Mouse (Mus musculus) kidney, adult 2 months (tissue): ENCODE data around the gene Bcl2l14. TPM values are rescaled to one million over a fixed set of nuclear protein-coding genes. Genes with fewer than 3 reads are reported as not detected.

Experiments
- DNase-seq: peaks from one replicate; pipeline ENCODE4 v3.0.0; 2021
- H3K27ac ChIP-seq: fragments of 200-500 bp; 2 replicates; pipeline ENCODE4 v1.5.1; 2012; ENCODE audit warnings: low read depth, low read length, control low read depth, inconsistent platforms; ENCODE audit not compliant: insufficient read depth
- H3K27me3 ChIP-seq: fragments of 200-500 bp; replicated peaks from 2 replicates; pipeline ENCODE4 v1.6.1; 2012; ENCODE audit warnings: mild to moderate bottlenecking, moderate library complexity, low read length, inconsistent platforms; ENCODE audit not compliant: control insufficient read depth, insufficient read depth
- H3K36me3 ChIP-seq: fragments of 200-500 bp; 2 replicates; pipeline ENCODE4 v1.6.1; 2012; ENCODE audit warnings: mild to moderate bottlenecking, moderate library complexity, low read length, inconsistent platforms; ENCODE audit not compliant: control insufficient read depth, insufficient read depth
- H3K4me1 ChIP-seq: fragments of 200-500 bp; 2 replicates; pipeline ENCODE4 v1.6.1; 2011; ENCODE audit warnings: low read length; ENCODE audit not compliant: control insufficient read depth, insufficient read depth
- H3K4me3 ChIP-seq: fragments of 200-500 bp; 2 replicates; pipeline ENCODE4 v1.5.1; 2011; ENCODE audit warnings: mild to moderate bottlenecking, low read depth, low read length, control low read depth; ENCODE audit not compliant: insufficient read depth
- CTCF ChIP-seq: fragments of 200-500 bp; conservative IDR thresholded peaks from 2 replicates; pipeline ENCODE4 v1.5.1; 2011; ENCODE audit warnings: low read depth, mild to moderate bottlenecking, control low read depth, low read length, moderate library complexity, mixed read lengths; ENCODE audit not compliant: insufficient read depth, insufficient read length
- POLR2A ChIP-seq: fragments of 200-500 bp; IDR thresholded peaks from one replicate; pipeline ENCODE4 v1.6.1; 2011; ENCODE audit warnings: low read depth, low read length, control low read depth
- WGBS: fragments of 180-500 bp; shearing (Covaris S2); methylation state at CpG from one replicate; pipeline ENCODE4 v1.1.7; 2018; 5-methylcytosine and 5-hydroxymethylcytosine counted together
- polyA plus RNA-seq: library from polyadenylated mRNA; depleted of rRNA; stranded (reverse); fragments of >200 nt; gene quantifications from 2 replicates; pipeline ENCODE4 v1.2.3, GENCODE M21; 2012

Gene Bcl2l14
- polyA plus RNA-seq, 1 experiment = 1.1 TPM

DNA sequence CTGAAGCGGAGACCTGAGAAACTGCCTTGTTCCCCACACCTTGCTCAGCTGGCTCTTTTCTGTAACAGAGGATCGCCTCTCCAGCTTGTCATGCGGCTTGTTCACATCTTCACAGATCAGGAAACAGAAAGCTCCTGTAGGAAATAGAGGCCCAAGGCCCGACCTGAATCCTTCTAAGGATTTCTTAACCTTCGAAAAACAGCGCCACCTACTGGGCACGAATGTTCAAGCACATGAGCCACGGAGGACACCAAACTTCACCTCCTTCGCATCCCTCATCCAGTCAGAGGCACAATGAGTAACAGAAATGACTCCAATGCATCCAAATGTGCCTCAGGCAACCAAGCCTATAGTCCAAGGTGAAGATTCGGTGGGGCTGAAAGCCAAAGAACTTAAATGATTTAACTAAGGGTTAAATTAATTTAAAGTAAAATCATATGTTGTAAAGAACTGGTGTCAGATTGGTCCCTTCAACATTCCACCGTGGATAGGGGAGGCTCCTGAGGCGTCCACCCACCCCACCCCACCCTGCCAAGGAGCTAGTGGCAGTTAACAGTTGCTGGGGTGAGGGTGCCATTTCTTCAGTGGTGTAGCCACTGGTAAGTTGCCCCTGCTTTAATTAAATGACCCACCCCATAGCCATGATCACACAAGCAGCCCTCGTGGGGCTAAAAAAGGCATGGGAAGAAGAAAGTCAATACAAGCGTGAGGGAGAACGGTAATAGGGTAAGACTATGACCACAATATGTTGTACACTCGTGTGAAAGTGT is 7.0 kb downstream of the Bcl2l14 start:
- no peak overlapping the region for H3K4me3 ChIP-seq
- H3K27me3 ChIP-seq = no peaks in the 10 kb centered on the region
- no peak overlapping the region for H3K27ac ChIP-seq
- H3K36me3 ChIP-seq = no peaks in the 10 kb centered on the region
- TF ChIP-seq POLR2A (no peak), CTCF (peak; percentile 77)
- DNase-seq = peak; percentile 58
- no peaks in the 10 kb centered on the region for H3K4me1 ChIP-seq
- WGBS = 52% methylated on average over 16 of the region's 16 CpGs

DNA sequence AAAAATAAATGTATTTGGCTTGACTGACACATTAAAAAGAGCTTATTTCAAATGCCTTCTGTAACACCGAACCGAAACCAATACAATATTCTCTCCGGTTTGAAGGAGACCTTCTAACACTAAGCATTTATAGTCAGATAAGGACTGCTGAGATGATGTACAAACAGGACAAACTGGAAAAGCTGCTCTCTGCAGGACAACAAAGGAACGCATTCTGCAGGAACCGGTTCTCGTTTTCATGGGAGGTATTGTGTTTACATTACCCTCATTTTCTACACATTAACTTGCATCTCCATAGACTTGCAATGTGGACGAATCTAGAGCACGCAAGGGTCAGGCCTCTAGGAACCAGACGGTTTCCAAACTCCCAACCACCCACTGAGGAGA is 7.6 kb downstream of the Bcl2l14 start:
- DNase-seq = no peak
- TF ChIP-seq CTCF (no peak), POLR2A (no peak)
- no peaks in the 10 kb centered on the region for H3K36me3 ChIP-seq
- H3K4me1 ChIP-seq = no peaks in the 10 kb centered on the region
- H3K27me3 ChIP-seq = no peaks in the 10 kb centered on the region
- H3K4me3 ChIP-seq = no peak overlapping the region
- 73% methylated on average over 9 of the region's 9 CpGs for WGBS
- no peak overlapping the region for H3K27ac ChIP-seq

DNA sequence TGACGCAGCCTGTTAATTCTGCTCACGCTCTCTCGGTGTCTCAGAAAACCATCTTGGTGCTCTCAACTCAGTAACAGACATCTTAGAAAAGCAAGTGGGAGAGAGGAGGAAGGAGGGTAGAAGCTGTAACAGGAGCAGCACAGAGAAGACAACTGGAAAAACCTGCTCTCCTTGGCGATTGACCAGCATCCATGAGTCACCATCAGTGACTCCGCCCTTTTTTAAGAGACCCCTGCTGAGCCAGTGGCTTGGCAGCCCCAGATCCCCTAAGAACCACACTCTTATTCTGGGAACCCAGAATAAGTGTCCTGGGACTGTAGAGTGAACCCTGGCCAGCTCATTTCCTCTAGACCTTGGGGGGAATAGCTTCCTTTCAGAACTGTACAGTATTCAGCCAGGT is 11.1 kb downstream of the Bcl2l14 start:
- Histone ChIP-seq H3K27ac (no peak overlapping the region), H3K36me3 (no peaks in the 10 kb centered on the region), H3K4me1 (no peaks in the 10 kb centered on the region), H3K4me3 (no peak overlapping the region), H3K27me3 (no peaks in the 10 kb centered on the region)
- peak; percentile 18 for DNase-seq
- WGBS = 67% methylated on average over 5 of the region's 5 CpGs
- TF ChIP-seq CTCF (no peak), POLR2A (no peak)

DNA sequence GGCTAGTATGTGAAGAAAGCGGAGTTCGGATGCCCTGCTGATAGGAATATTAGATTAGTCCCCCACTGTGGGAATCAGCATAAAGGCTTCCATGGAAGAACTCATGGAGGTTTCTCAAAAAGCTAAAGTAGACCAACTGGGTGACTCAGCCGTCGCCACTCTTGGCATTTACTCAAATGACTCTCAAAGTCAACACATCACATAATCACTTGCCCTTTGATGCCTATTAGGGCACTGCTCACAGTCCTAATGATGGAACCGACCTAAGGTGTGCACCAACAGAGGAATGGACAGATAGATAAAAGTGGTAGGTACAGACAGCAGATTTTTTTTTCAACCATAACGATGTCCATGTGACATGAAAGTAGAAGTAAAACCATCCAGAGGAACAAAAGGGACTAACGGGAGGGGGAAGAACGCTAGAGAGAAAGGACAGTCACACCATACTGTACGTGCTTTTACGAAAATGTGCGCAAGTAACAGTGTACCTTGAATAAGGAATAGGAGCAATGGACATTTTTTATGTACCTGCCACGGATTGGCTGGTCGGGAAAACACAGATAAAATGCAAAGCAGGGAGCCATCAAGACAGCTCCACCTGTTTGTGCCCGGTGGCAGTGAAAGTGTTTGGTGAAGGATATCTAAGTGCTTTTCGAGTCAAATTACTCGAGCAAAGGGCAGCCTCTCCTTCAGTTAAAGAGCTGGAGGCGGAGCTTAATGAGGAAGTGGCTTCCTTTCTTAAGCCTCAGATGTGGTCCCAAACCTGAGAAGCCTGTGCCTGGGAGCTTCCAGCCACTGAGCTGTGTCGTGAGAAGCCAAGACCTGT is 17.8 kb downstream of the Bcl2l14 start:
- H3K27me3 ChIP-seq = no peaks in the 10 kb centered on the region
- H3K27ac ChIP-seq = 0 out of 2 replicates have a peak overlapping the region, but pooled peaks have one; percentile 1
- no peak overlapping the region for H3K4me3 ChIP-seq
- WGBS = 42% methylated on average over 18 of the region's 18 CpGs
- peak; percentile 72 for DNase-seq
- no peaks in the 10 kb centered on the region for H3K36me3 ChIP-seq
- peaks cover 5% of the 10 kb centered on the region; the same call in 1 of the 2 replicates for H3K4me1 ChIP-seq
- TF ChIP-seq CTCF (no peak), POLR2A (no peak)

DNA sequence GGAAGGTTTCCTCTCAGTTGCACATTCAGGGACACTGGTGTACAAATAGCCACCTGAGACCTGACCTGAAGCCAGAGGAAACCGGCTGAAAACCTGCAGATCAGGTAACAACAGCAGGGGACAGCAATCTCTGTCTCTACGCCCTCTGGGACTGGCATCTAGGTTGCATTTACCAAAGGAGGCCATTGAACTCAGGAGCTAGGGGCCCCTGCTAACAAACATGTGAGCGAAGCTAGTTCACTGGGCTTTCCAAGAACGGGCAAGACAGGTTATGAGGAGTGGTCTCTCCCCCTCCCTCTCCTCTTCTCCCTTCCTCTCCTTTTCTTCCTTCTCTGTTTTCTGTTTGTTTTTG is 18.4 kb downstream of the Bcl2l14 start:
- no peaks in the 10 kb centered on the region for H3K36me3 ChIP-seq
- TF ChIP-seq POLR2A (no peak), CTCF (no peak)
- peaks cover 5% of the 10 kb centered on the region; the same call in 1 of the 2 replicates for H3K4me1 ChIP-seq
- 0 out of 2 replicates have a peak overlapping the region, but pooled peaks have one; percentile 1 for H3K27ac ChIP-seq
- H3K4me3 ChIP-seq = no peak overlapping the region
- WGBS = 47% methylated on average over 4 of the region's 4 CpGs
- no peaks in the 10 kb centered on the region for H3K27me3 ChIP-seq
- no peak for DNase-seq

DNA sequence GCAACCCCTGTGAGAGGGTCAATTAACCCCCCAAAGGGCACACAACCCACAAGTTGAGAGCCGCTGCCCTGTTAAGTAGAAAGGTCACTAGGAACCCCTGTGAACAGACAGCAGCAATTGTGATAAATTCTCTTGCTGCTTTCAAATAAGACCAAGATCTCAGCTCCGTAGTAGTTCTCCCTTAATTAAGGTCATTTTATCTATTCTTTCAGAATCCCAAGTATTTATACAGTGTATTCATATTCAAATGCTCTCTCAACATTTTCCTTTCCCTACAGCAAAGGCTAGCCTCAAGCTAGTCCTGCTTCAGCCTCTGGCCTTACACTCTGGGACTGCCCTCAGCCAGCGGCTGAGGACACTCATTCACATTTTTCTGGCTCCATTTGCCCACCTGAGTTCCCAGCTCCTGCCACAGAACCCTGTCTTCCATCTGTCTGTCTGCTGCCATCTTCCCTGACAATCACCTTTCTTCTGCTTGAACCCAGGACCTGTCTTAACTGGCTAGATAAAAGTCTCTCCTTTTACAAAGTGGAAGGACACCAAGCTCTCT is 20.5 kb downstream of the Bcl2l14 start:
- no peak for TF ChIP-seq POLR2A
- TF ChIP-seq CTCF = no peak
- no peak for DNase-seq
- no peak overlapping the region for H3K4me3 ChIP-seq
- WGBS = 81% methylated on average over 3 of the region's 3 CpGs
- H3K36me3 ChIP-seq = no peaks in the 10 kb centered on the region
- no peaks in the 10 kb centered on the region for H3K27me3 ChIP-seq
- H3K4me1 ChIP-seq = peaks cover 5% of the 10 kb centered on the region; the same call in 1 of the 2 replicates
- no peak overlapping the region for H3K27ac ChIP-seq

DNA sequence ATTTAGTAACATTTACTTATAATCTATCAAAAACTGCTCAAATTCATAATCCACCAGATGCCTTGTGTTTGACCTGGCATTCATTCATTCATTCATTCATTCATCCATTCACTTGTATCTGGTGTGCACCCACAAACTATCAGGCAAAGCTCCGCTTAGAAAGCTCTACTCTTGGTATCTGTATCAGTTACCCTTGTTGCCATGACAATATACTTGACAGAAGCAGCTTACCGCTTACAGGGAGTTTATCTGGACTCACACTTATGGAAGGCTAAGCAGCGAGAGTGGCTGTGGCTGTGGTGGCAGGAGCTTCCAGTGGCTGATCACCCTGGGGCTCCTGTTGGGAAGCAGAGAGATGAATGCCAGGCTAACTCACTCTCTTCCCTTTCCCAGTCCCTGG is 21.8 kb downstream of the Bcl2l14 start:
- no peak overlapping the region for H3K27ac ChIP-seq
- 87% methylated on average over 3 of the region's 3 CpGs for WGBS
- no peak for DNase-seq
- no peaks in the 10 kb centered on the region for H3K27me3 ChIP-seq
- no peaks in the 10 kb centered on the region for H3K36me3 ChIP-seq
- no peak for TF ChIP-seq CTCF
- no peak for TF ChIP-seq POLR2A
- H3K4me1 ChIP-seq = peaks cover 5% of the 10 kb centered on the region; the same call in 1 of the 2 replicates
- no peak overlapping the region for H3K4me3 ChIP-seq
